Mouse (Mus musculus): Measurements from ENCODE around the gene Sympk. TPM values are rescaled to one million over a fixed set of nuclear protein-coding genes. Genes with fewer than 3 reads are reported as not detected.

The Sympk gene
- polyA plus RNA-seq, 1 experiment from 2014 or later: 26.8 TPM

- no peak overlapping the region for H3K4me3 ChIP-seq (ENCODE audit: low read depth, low read length)
- H3K4me2 ChIP-seq: no peak overlapping the region
- DNase-seq (no peak), ATAC-seq (ENCODE audit: insufficient read depth) (no peak)
- H3K9ac ChIP-seq: no peak overlapping the region
- no peaks in the 10 kb centered on the region for H3K9me3 ChIP-seq (ENCODE audit: low read depth, low read length)
- peaks cover 8% of the 10 kb centered on the region for H3K27me3 ChIP-seq (ENCODE audit: insufficient read depth, low read length)
- H3K4me1 ChIP-seq (ENCODE audit: insufficient read depth): 0 out of 2 replicates have a peak, but pooled peaks cover 5% of the 10 kb centered on the region
- H3K27ac ChIP-seq (ENCODE audit: low read depth): no peak overlapping the region
- peaks cover 43% of the 10 kb centered on the region for H3K36me3 ChIP-seq (ENCODE audit: insufficient read depth)
- no peak for TF ChIP-seq CTCF (IDR thresholded peaks at IDR 0.05; ENCODE audit: low read depth)
These were observed 3.9 kb downstream of the Sympk start for GRCm38 (mm10) chr7:19028067-19028466.

GRCm38 (mm10) chr7:19029084-19029653, 5.0 kb downstream of the Sympk start:
- ATAC-seq (ENCODE audit: insufficient read depth): 0 out of 2 replicates have a peak, but pooled peaks have one; percentile 32
- no peak overlapping the region for H3K9ac ChIP-seq
- no peak overlapping the region for H3K4me3 ChIP-seq (ENCODE audit: low read depth, low read length)
- H3K36me3 ChIP-seq (ENCODE audit: insufficient read depth): peaks cover 50% of the 10 kb centered on the region
- WGBS: 64% methylated on average over 6 of the region's 6 CpGs
- no peaks in the 10 kb centered on the region for H3K9me3 ChIP-seq (ENCODE audit: low read depth, low read length)
- peak; percentile 81 for TF ChIP-seq CTCF (IDR thresholded peaks at IDR 0.05; ENCODE audit: low read depth)
- H3K4me1 ChIP-seq (ENCODE audit: insufficient read depth): 0 out of 2 replicates have a peak, but pooled peaks cover 5% of the 10 kb centered on the region
- H3K27me3 ChIP-seq (ENCODE audit: insufficient read depth, low read length): no peaks in the 10 kb centered on the region
- no peak overlapping the region for H3K4me2 ChIP-seq
- DNase-seq: peak; percentile 73
- H3K27ac ChIP-seq (ENCODE audit: low read depth): no peak overlapping the region

GRCm38 (mm10) chr7:19031641-19032040, 7.5 kb downstream of the Sympk start:
- no peak for TF ChIP-seq CTCF (IDR thresholded peaks at IDR 0.05; ENCODE audit: low read depth)
- no peak overlapping the region for H3K4me3 ChIP-seq (ENCODE audit: low read depth, low read length)
- no peaks in the 10 kb centered on the region for H3K27me3 ChIP-seq (ENCODE audit: insufficient read depth, low read length)
- peaks cover 75% of the 10 kb centered on the region for H3K36me3 ChIP-seq (ENCODE audit: insufficient read depth)
- no peak for DNase-seq
- no peaks in the 10 kb centered on the region for H3K4me1 ChIP-seq (ENCODE audit: insufficient read depth)
- H3K9ac ChIP-seq: no peak overlapping the region
- no peaks in the 10 kb centered on the region for H3K9me3 ChIP-seq (ENCODE audit: low read depth, low read length)
- no peak for ATAC-seq (ENCODE audit: insufficient read depth)
- H3K4me2 ChIP-seq: no peak overlapping the region
- no peak overlapping the region for H3K27ac ChIP-seq (ENCODE audit: low read depth)
- WGBS: 74% methylated on average over 4 of the region's 4 CpGs

GRCm38 (mm10) chr7:19044616-19045015, 20.4 kb downstream of the Sympk start:
- H3K9ac ChIP-seq: no peak overlapping the region
- WGBS: 87% methylated on average over 6 of the region's 6 CpGs
- no peak for TF ChIP-seq CTCF (IDR thresholded peaks at IDR 0.05; ENCODE audit: low read depth)
- H3K4me3 ChIP-seq (ENCODE audit: low read depth, low read length): no peak overlapping the region
- no peak overlapping the region for H3K4me2 ChIP-seq
- no peak for DNase-seq
- ATAC-seq (ENCODE audit: insufficient read depth): no peak
- H3K36me3 ChIP-seq (ENCODE audit: insufficient read depth): peaks cover 100% of the 10 kb centered on the region
- H3K9me3 ChIP-seq (ENCODE audit: low read depth, low read length): no peaks in the 10 kb centered on the region
- H3K27me3 ChIP-seq (ENCODE audit: insufficient read depth, low read length): no peaks in the 10 kb centered on the region
- H3K27ac ChIP-seq (ENCODE audit: low read depth): no peak overlapping the region
- H3K4me1 ChIP-seq (ENCODE audit: insufficient read depth): no peaks in the 10 kb centered on the region

GRCm38 (mm10) chr7:19046286-19047069, 22.3 kb downstream of the Sympk start:
- DNase-seq: no peak
- Histone ChIP-seq H3K27ac (ENCODE audit: low read depth) (no peak overlapping the region), H3K9me3 (ENCODE audit: low read depth, low read length) (no peaks in the 10 kb centered on the region), H3K27me3 (ENCODE audit: insufficient read depth, low read length) (no peaks in the 10 kb centered on the region), H3K36me3 (ENCODE audit: insufficient read depth) (peaks cover 100% of the 10 kb centered on the region), H3K4me2 (no peak overlapping the region), H3K9ac (no peak overlapping the region), H3K4me3 (ENCODE audit: low read depth, low read length) (no peak overlapping the region), H3K4me1 (ENCODE audit: insufficient read depth) (no peaks in the 10 kb centered on the region)
- TF ChIP-seq CTCF (IDR thresholded peaks at IDR 0.05; ENCODE audit: low read depth): no peak
- ATAC-seq (ENCODE audit: insufficient read depth): no peak
- 89% methylated on average over 11 of the region's 11 CpGs for WGBS

- Histone ChIP-seq H3K27me3 (ENCODE audit: insufficient read depth, low read length) (no peaks in the 10 kb centered on the region), H3K4me3 (ENCODE audit: low read depth, low read length) (no peak overlapping the region), H3K36me3 (ENCODE audit: insufficient read depth) (peaks cover 97% of the 10 kb centered on the region), H3K9me3 (ENCODE audit: low read depth, low read length) (no peaks in the 10 kb centered on the region), H3K4me1 (ENCODE audit: insufficient read depth) (no peaks in the 10 kb centered on the region), H3K27ac (ENCODE audit: low read depth) (no peak overlapping the region), H3K4me2 (no peak overlapping the region), H3K9ac (no peak overlapping the region)
- WGBS: 82% methylated on average over 14 of the region's 14 CpGs
- no peak for TF ChIP-seq CTCF (IDR thresholded peaks at IDR 0.05; ENCODE audit: low read depth)
- ATAC-seq (ENCODE audit: insufficient read depth) (no peak), DNase-seq (no peak)
These were observed 23.9 kb downstream of the Sympk start for GRCm38 (mm10) chr7:19048006-19048527.

GRCm38 (mm10) chr7:19049252-19049651, 25.1 kb downstream of the Sympk start:
- Histone ChIP-seq H3K4me1 (ENCODE audit: insufficient read depth) (no peaks in the 10 kb centered on the region), H3K27ac (ENCODE audit: low read depth) (no peak overlapping the region), H3K9me3 (ENCODE audit: low read depth, low read length) (no peaks in the 10 kb centered on the region), H3K4me3 (ENCODE audit: low read depth, low read length) (no peak overlapping the region), H3K36me3 (ENCODE audit: insufficient read depth) (peaks cover 95% of the 10 kb centered on the region), H3K27me3 (ENCODE audit: insufficient read depth, low read length) (no peaks in the 10 kb centered on the region), H3K4me2 (no peak overlapping the region), H3K9ac (no peak overlapping the region)
- TF ChIP-seq CTCF (IDR thresholded peaks at IDR 0.05; ENCODE audit: low read depth): no peak
- ATAC-seq (ENCODE audit: insufficient read depth) (no peak), DNase-seq (no peak)
- WGBS: 92% methylated on average over 5 of the region's 5 CpGs
